Mouse (Mus musculus): ENCODE measurements around the gene Atic. TPM values are rescaled to one million over a fixed set of nuclear protein-coding genes. Genes with fewer than 3 reads are reported as not detected.

The Atic gene
- polyA plus RNA-seq, 1 experiment from 2014 or later = 36.2 TPM

DNA sequence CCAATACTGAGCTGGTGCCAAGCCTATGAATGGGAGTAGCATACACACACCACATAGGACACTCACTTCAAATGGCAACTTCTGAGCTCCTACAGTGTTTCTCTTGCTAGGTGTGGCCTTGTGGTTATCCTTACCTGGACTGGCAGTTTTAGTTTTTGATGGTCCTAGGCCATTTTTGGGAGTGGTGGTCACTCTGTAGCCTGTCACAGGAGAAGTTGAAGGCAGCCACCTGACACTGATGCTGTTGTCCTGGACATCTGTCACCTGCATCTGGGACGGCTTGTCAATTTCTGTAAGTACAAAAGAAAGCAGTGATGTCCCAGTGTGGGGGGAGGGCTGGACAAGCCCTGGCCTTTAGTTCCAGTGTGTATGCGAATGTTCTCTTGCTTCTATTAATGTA is 48.8 kb downstream of the Atic start:
- Histone ChIP-seq H3K4me2 (replicated peaks) (no peak overlapping the region), H3K9me3 (no peaks in the 10 kb centered on the region), H3K4me1 (no peaks in the 10 kb centered on the region), H3K4me3 (no peak overlapping the region), H3K36me3 (peaks cover 15% of the 10 kb centered on the region), H3K27me3 (no peaks in the 10 kb centered on the region), H3K9ac (replicated peaks) (no peak overlapping the region), H3K27ac (replicated peaks) (no peak overlapping the region)
- WGBS = 89% methylated on average over 2 of the region's 2 CpGs
- no peak for ATAC-seq (replicated peaks)

DNA sequence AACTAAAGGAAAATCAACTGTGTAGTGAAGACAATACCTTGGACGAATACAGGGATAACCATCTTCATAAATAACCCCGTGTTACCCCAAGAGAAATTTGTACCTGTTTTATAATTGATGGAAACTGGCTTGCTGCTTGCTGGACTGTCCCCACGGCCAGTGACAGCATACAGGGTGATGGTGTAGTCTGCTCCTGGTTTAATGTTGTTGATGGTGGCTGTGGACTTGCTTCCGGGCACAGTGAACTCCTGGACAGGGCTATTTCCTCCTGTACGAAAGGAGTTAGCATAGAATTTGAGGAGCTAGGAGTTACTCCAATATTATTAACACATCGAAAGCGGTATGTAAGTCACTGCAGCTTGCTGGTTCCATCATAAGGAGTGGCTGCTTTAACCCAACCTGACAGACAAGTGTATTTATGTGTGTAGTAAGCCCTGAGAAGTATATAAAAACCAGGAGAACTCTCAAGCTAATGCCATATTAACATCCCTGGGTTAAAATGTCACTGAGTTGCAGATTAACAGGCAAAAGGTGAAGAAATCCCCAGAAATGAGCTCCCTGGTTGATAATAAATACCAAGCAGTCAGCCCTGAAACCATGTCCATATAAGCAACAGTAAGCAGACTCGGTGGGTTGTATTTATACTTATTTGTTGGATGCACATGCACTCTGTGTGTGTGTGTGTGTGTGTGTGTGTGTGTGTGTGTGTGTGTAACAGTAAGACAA is 49.8 kb downstream of the Atic start:
- Histone ChIP-seq H3K4me1 (no peaks in the 10 kb centered on the region), H3K27me3 (no peaks in the 10 kb centered on the region), H3K9me3 (no peaks in the 10 kb centered on the region), H3K4me2 (replicated peaks) (no peak overlapping the region), H3K36me3 (peaks cover 12% of the 10 kb centered on the region), H3K9ac (replicated peaks) (no peak overlapping the region), H3K27ac (replicated peaks) (no peak overlapping the region), H3K4me3 (no peak overlapping the region)
- no peak for ATAC-seq (replicated peaks)
- WGBS = 94% methylated on average over 8 of the region's 8 CpGs

DNA sequence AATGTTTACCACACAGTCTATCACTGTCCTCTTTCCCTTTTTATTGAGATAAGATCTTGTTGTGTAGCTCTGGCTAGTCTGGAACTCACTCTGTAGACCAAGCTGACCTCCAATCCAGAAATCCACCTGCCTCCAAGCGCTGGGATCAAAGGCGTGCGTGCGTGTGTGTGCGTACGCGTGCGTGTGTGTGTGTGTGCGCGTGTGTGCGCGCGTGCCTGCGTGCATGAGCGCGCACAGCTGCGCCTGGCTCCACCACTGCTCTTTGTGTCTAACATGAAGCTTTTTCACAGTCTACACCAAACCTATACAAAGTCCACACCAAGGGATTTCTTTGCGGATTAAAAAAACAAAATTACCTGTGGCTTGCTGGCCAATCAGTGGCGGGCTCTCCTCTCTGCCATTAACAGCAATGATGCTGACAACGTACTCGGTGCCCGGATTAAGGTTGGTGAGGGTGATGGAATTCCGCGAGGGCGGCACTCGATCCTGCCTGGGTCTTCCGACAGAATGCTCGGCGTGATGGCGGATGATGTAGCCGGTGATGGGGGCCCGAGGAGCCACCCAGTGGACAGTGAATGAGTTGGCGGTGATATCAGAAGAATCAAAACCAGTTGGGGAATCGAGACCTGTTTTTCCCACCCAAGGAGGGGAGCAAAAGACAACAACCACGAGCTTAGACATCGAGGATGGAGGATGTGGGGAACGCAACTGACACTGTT is 52.3 kb downstream of the Atic start:
- Histone ChIP-seq H3K27ac (replicated peaks) (no peak overlapping the region), H3K36me3 (peaks cover 15% of the 10 kb centered on the region), H3K4me3 (no peak overlapping the region), H3K27me3 (no peaks in the 10 kb centered on the region), H3K4me1 (peaks cover 4% of the 10 kb centered on the region), H3K9ac (replicated peaks) (no peak overlapping the region), H3K4me2 (replicated peaks) (no peak overlapping the region), H3K9me3 (no peaks in the 10 kb centered on the region)
- 97% methylated on average over 37 of the region's 37 CpGs for WGBS
- no peak for ATAC-seq (replicated peaks)

DNA sequence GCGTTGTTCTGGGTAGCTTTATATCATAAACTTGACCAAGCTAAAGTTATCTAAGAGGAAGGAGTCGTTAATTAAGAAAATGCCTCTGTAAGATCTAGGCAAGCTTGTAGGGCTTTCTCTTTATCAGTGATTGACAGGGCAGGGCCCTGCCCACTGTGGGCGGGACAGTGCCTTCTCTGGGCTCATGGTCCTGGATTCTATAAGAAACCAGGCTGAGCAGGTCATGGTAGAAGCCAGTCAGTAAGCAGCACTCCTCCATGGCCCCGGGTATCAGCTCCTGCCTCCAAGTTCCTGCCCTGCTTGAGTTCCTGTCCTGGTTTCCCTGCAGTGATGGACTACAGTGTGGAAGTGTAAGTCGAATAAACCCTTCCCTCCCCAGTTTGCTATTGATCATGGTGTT is 53.0 kb downstream of the Atic start:
- no peak for ATAC-seq (replicated peaks)
- no peak overlapping the region for H3K9ac ChIP-seq (replicated peaks)
- no peaks in the 10 kb centered on the region for H3K9me3 ChIP-seq
- no peak overlapping the region for H3K4me3 ChIP-seq
- no peaks in the 10 kb centered on the region for H3K27me3 ChIP-seq
- H3K36me3 ChIP-seq = peaks cover 15% of the 10 kb centered on the region
- no peak overlapping the region for H3K4me2 ChIP-seq (replicated peaks)
- 91% methylated on average over 5 of the region's 5 CpGs for WGBS
- peaks cover 11% of the 10 kb centered on the region for H3K4me1 ChIP-seq
- no peak overlapping the region for H3K27ac ChIP-seq (replicated peaks)

DNA sequence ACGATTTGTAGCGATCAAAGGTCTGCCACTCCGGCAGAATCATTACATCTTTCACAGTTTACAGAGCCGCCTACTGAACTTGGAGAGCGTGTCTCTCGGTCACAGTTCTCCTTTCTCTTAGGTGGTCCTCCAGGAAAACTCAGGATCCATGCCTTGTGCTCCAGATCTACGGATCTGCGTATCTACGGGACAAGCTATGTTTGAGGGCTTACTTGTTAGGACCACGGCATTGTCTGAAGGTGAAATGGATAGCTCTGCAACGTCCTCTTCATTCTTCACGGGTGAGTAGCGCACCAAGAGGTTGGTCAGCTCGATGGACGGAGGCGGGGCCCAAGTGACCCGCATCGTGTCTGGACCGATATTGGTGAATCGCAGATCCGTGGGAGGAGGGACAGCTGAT is 55.3 kb downstream of the Atic start:
- H3K36me3 ChIP-seq = peaks cover 12% of the 10 kb centered on the region; the same call in 1 of the 2 replicates
- H3K4me2 ChIP-seq (replicated peaks) = no peak overlapping the region
- WGBS = 94% methylated on average over 21 of the region's 21 CpGs
- H3K9ac ChIP-seq (replicated peaks) = no peak overlapping the region
- H3K4me3 ChIP-seq = no peak overlapping the region
- H3K9me3 ChIP-seq = no peaks in the 10 kb centered on the region
- peaks cover 16% of the 10 kb centered on the region for H3K4me1 ChIP-seq
- no peaks in the 10 kb centered on the region for H3K27me3 ChIP-seq
- ATAC-seq (replicated peaks) = no peak
- H3K27ac ChIP-seq (replicated peaks) = no peak overlapping the region

DNA sequence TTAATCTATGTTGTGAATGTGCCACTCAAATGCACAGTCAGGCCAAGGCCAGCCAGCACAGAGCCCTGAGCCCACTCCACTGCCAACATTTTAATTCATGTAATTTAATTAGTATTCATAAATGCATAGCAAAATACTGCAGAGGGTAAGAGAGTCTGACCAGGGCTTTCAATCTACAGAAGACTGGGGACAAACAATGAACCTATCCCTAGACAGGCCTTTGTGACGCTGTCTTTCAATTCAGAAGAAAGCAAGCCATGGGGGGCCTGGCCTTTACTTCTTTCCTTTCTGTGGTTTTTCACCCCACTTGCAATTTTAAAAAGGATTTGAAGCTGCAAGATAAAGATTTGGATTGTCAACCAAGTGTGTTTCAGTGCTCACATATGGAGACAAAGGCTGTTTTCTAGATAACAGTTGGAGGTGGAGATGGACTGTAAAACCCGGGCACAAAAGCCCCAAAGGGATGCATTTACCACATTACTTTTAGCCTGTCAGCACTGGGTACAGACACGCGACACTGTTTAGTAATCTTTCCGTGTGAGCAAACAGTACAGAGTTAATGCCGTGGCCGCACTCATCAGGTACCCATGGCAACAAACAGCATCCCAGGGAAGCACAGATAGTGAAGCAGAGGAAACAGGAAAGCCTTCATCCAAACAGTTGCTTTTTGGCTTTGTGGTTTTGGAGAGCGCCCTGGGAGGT is 57.7 kb downstream of the Atic start:
- WGBS = 9% methylated on average over 8 of the region's 8 CpGs
- peaks cover 10% of the 10 kb centered on the region; the same call in 1 of the 2 replicates for H3K36me3 ChIP-seq
- H3K4me3 ChIP-seq = no peak overlapping the region
- peak overlapping the region; percentile 69 for H3K27ac ChIP-seq (replicated peaks)
- peak; percentile 92 for ATAC-seq (replicated peaks)
- H3K4me1 ChIP-seq = peaks cover 16% of the 10 kb centered on the region
- H3K27me3 ChIP-seq = no peaks in the 10 kb centered on the region
- H3K9me3 ChIP-seq = no peaks in the 10 kb centered on the region
- no peak overlapping the region for H3K9ac ChIP-seq (replicated peaks)
- peak overlapping the region; percentile 5; the same call in 1 of the 2 replicates for H3K4me2 ChIP-seq (replicated peaks)

DNA sequence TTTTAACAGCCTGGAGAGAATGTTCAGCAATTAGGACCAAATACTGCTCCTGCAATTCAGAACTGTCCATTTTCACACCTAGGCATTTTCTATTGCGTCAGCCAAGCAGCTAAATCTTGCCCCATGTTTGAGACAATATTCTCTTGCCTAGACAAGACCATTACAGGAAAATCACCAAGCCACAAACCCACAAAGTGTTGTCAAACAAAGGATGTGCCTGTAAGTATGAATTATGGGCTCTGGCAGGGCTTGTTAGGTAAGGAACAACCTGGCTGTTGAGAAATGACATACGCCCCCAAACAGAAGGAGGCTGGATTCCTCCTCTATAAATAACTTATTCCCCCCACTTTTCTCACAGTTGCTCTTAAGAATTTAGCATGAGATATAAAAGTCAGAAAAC is 64.6 kb downstream of the Atic start:
- Histone ChIP-seq H3K4me3 (no peak overlapping the region), H3K27ac (replicated peaks) (no peak overlapping the region), H3K27me3 (no peaks in the 10 kb centered on the region), H3K9me3 (no peaks in the 10 kb centered on the region), H3K36me3 (0 out of 2 replicates have a peak, but pooled peaks cover 5% of the 10 kb centered on the region), H3K4me1 (no peaks in the 10 kb centered on the region), H3K4me2 (replicated peaks) (no peak overlapping the region), H3K9ac (replicated peaks) (no peak overlapping the region)
- WGBS = 96% methylated on average over 2 of the region's 2 CpGs
- ATAC-seq (replicated peaks) = no peak

DNA sequence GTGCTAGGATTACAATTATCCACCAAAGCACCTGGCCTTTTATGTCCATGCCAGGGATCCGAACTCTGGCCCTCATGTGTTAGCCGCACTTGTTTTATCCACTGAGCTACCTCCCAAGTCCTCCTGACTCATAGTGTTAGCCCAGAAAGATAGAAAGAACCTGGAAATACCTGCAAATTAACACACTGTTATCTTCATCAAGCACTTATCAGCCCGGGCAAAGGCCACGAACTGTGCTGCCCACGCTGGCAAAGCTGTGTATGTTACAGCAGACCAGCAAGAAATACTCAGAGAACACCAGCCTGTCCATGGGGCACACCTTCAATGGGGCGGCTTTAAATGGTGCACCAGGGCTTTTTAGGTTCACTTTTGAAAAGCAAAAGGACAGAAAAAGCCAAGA is 66.7 kb downstream of the Atic start:
- Histone ChIP-seq H3K27ac (replicated peaks) (no peak overlapping the region), H3K9me3 (no peaks in the 10 kb centered on the region), H3K4me2 (replicated peaks) (no peak overlapping the region), H3K4me1 (no peaks in the 10 kb centered on the region), H3K27me3 (no peaks in the 10 kb centered on the region), H3K4me3 (no peak overlapping the region), H3K9ac (replicated peaks) (no peak overlapping the region), H3K36me3 (0 out of 2 replicates have a peak, but pooled peaks cover 8% of the 10 kb centered on the region)
- ATAC-seq (replicated peaks) = no peak
- WGBS = 97% methylated on average over 6 of the region's 6 CpGs

Other genes with a start within 250 kb of the Atic start
- gene Abca12, start 142.2 kb upstream of the Atic start, polyA plus RNA-seq (2015; fragmentation: Nextera tagmentation; extraction: Ambion mirVana) = 0.03 and 0.05 TPM in 2 replicates
- gene Fn1, start 96.0 kb downstream of the Atic start, polyA plus RNA-seq (2015; fragmentation: Nextera tagmentation; extraction: Ambion mirVana) = 28.2 and 32.8 TPM in 2 replicates

Data from forebrain, embryonic 15.5 days (tissue).